Mouse (Mus musculus): Measurements from ENCODE around the gene Prcd. TPM values are rescaled to one million over a fixed set of nuclear protein-coding genes. Genes with fewer than 3 reads are reported as not detected.

Prcd gene
- polyA plus RNA-seq, 1 experiment from 2014 or later: 0.77 TPM

GRCm38 (mm10) chr11:116619561-116619960 lies 33.8 kb upstream of the Prcd start:
- Histone ChIP-seq H3K9me3 (replicated peaks) (no peaks in the 10 kb centered on the region), H3K4me3 (no peak overlapping the region), H3K27ac (replicated peaks) (no peak overlapping the region), H3K27me3 (ENCODE audit: low read depth, poor library complexity, severe bottlenecking) (peaks cover 44% of the 10 kb centered on the region), H3K36me3 (no peaks in the 10 kb centered on the region), H3K4me1 (peaks cover 61% of the 10 kb centered on the region)
- WGBS: 91% methylated on average over 8 of the region's 8 CpGs
- DNase-seq (ENCODE audit: low spot score): no peak

DNA sequence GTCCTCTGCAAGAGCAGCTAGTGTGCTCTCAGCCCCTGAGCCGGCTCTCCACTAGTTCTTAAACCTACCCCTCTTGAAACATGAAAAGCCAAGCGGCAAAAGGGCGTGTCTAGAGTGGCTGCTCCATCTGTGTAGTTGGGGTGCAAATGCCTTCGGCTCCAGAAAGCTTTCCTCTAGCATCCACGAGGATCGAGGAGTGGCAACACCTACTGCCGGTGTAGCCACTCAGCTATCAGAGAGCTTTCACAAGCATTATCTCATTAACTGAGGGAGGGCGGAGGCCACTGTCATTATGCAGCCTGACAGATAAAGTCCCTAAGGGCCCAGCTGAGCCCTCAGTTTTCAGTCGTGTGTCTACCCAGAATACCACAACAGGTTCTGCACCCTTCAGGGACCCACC lies 33.3 kb upstream of the Prcd start:
- no peaks in the 10 kb centered on the region for H3K9me3 ChIP-seq (replicated peaks)
- peaks cover 63% of the 10 kb centered on the region for H3K4me1 ChIP-seq
- H3K4me3 ChIP-seq: peak overlapping the region; percentile 9; the same call in 1 of the 2 replicates
- WGBS: 55% methylated on average over 9 of the region's 9 CpGs
- H3K27me3 ChIP-seq (ENCODE audit: low read depth, poor library complexity, severe bottlenecking): peaks cover 49% of the 10 kb centered on the region
- DNase-seq (ENCODE audit: low spot score): no peak
- no peak overlapping the region for H3K27ac ChIP-seq (replicated peaks)
- H3K36me3 ChIP-seq: no peaks in the 10 kb centered on the region

DNA sequence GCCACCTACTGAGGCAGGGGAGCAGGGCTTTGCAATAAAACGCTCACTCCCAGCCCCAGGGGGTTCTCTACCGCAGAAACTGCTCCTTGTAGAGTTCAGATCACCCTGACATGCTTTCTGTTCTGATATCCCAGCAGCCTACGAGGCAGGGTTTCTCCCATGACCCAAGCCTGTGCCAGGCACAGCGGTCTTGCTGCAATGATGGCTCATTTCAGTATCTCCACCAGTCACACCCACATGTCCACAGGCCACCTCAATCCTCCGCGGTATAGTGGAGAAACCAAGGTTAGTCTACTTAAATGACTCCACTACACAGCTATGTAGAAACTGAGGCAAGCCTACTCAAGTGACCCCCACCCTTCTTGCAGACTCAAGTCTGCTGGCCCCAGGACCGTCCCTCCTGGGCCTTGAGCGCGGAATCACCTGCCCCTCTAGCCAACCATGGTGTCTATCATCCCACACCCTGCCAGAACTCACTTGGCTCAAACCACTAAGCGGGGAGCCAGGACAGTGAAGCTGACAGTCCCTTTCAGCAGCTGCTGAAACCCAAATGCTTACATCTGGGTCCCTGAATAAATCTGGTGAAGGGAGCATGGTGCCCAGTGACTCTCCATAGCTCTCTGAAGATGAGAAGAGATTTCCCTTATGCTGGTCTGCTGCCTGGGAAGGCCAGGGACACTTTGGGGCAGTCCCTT lies 32.6 kb upstream of the Prcd start:
- Histone ChIP-seq H3K27me3 (ENCODE audit: low read depth, poor library complexity, severe bottlenecking) (peaks cover 53% of the 10 kb centered on the region), H3K4me1 (peaks cover 59% of the 10 kb centered on the region), H3K9me3 (replicated peaks) (no peaks in the 10 kb centered on the region), H3K27ac (replicated peaks) (no peak overlapping the region), H3K4me3 (peak overlapping the region; percentile 9; the same call in 1 of the 2 replicates), H3K36me3 (no peaks in the 10 kb centered on the region)
- DNase-seq (ENCODE audit: low spot score): no peak
- WGBS: 81% methylated on average over 10 of the region's 10 CpGs

DNA sequence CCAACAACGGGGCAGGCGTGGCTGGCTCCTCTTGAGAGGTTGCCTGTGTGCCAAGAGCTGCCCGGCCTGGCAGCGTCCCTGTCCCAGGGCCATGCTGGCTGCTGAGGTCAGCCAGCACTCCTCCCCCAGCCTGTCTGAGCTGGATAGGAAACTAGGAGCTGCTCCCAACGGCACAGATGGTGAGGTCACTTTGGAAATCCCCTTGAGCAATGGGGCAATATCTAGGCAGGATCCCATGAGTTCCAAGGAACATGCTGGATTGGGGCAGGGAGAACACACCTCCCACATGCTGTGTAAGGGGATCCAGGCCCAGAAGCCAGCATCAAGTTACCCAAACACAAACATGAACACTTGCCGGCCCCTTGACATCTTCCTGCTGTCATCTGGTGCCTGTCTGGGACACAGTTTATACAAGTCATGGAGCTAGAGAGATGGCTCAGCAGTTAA lies 32.1 kb upstream of the Prcd start:
- H3K27ac ChIP-seq (replicated peaks): no peak overlapping the region
- H3K27me3 ChIP-seq (ENCODE audit: low read depth, poor library complexity, severe bottlenecking): peaks cover 53% of the 10 kb centered on the region
- no peaks in the 10 kb centered on the region for H3K9me3 ChIP-seq (replicated peaks)
- peaks cover 53% of the 10 kb centered on the region for H3K4me1 ChIP-seq
- 65% methylated on average over 6 of the region's 6 CpGs for WGBS
- no peak overlapping the region for H3K4me3 ChIP-seq
- no peak for DNase-seq (ENCODE audit: low spot score)
- no peaks in the 10 kb centered on the region for H3K36me3 ChIP-seq

GRCm38 (mm10) chr11:116623281-116624124 lies 29.8 kb upstream of the Prcd start:
- H3K4me1 ChIP-seq: peaks cover 47% of the 10 kb centered on the region
- H3K36me3 ChIP-seq: no peaks in the 10 kb centered on the region
- DNase-seq (ENCODE audit: low spot score): no peak
- H3K27ac ChIP-seq (replicated peaks): peak overlapping the region; percentile 67
- peak overlapping the region; percentile 73 for H3K4me3 ChIP-seq
- 6% methylated on average over 40 of the region's 40 CpGs for WGBS
- H3K27me3 ChIP-seq (ENCODE audit: low read depth, poor library complexity, severe bottlenecking): peaks cover 53% of the 10 kb centered on the region
- H3K9me3 ChIP-seq (replicated peaks): no peaks in the 10 kb centered on the region

DNA sequence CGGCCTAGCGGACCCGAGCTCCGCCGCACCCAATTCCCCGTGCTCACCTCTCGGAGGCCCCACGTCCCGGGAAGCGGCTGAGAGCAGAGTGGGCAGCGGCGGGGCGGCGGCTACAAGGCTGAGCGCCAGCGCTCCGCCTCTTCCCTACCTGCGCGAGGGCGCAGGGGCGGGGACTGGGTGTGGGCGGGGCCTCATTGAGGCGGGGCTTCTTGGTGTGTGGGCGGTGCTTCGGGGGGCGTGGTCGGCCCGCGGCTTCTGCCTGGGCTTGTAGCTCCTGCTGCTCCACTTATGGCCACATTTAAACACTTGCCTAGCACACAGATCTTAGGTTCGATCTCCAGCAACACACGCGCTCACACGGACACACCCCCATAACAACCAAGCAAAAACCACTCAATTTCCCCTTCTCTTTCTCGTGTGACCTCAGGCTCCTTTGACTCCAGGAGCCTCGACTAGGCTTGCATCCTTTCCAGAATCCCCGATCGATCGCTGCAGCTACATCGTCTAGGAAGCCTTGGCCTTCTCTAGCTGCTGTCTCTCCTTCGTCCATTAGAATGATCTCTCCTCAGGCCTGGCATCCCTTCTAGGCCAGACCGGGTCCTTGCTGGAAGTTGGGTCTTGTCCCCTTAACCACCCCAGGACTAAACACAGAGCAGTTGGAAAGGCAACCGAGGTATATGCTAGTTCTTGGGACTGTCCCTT lies 29.1 kb upstream of the Prcd start:
- WGBS: 12% methylated on average over 42 of the region's 42 CpGs
- Histone ChIP-seq H3K27ac (replicated peaks) (peak overlapping the region; percentile 67), H3K4me1 (peaks cover 50% of the 10 kb centered on the region), H3K4me3 (peak overlapping the region; percentile 73), H3K27me3 (ENCODE audit: low read depth, poor library complexity, severe bottlenecking) (peaks cover 53% of the 10 kb centered on the region), H3K9me3 (replicated peaks) (no peaks in the 10 kb centered on the region), H3K36me3 (no peaks in the 10 kb centered on the region)
- DNase-seq (ENCODE audit: low spot score): peak; percentile 85

DNA sequence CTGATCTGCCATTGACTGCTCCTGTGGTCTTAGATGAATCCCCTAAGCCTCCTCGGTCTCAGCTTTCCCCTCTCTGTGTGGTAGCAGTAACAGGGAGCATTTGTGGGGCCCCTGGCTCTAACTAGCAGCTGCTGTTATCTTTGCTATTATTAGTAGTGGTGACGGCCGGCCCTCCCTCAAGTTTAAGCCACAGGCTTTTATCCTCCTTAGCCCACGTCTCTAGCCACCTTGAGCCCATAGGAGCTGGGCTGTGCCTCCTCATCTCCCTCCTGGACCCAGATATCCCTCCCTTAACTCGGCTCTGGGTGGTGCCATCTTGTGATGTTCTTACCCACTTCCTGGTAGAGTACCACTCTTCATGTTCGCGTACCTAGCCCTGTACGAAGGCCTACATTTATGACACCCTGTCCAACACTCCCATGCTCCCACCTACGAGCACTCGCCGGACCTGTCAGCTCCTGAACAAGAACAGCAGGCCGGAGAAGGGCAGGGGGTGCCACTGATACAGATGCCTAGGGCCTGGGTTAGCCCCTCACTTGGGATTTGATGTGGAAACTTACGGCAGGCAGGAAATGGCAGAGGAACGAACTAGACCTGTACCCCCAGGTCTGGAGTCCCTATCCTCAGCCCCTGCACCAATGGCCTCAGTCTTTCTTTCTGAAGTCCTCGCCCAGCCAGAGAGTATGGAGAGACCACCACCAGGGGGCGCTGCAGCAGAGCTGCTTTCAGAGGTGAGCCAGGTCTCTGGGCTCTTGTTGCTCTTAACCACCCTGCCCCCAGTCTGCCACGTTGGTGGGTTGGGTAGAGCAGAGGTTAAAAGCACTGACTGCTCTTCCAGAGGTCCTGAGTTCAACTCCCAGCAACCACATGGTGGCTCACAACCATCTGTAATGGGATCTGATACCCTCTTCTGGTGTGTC lies 28.0 kb upstream of the Prcd start:
- peak; percentile 67 for DNase-seq (ENCODE audit: low spot score)
- H3K36me3 ChIP-seq: no peaks in the 10 kb centered on the region
- WGBS: 72% methylated on average over 17 of the region's 17 CpGs

DNA sequence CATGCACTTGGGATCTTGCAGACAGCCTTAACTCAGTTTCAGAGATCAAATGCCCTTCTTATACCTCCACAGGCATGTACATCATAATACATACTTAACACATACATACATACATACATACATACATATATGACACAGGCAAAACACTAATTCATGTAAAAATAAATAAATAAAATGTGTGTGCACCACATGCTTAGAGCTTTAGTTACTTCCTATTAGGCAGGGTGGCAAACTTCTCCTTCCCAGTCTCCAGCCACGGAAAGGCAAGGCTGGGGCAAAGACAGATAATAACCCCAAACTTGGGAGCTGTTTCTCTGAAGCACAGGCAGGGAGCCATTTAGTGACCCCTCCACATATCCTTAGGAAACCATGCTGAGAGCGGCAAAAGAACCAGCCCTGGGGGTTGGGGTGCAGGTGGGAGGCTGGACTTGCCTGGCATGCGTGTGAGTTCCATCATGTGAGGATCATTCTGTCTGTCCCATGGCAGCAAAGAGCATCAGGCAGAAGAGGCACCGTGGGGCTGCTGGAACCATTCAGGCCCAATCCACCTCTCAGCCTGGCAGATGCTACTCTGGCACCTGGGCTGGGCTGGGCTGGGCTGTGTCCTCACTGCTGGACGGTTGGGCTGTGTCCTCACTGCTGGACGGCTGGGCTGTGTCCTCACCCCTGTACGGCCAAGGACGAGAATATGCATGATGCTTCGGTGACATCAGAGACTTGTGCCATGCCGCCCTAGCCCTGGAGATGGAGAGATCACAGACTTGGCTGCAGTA lies 26.8 kb upstream of the Prcd start, which contains the start of gene Rhbdf2:
Gene Rhbdf2 (minus strand): TSS at position 721 of the 773 bp plus-strand sequence.
- H3K4me1 ChIP-seq: peaks cover 49% of the 10 kb centered on the region
- H3K27ac ChIP-seq (replicated peaks): no peak within 1 kb of the TSS
- WGBS: 73% methylated on average over 10 of the region's 10 CpGs

More for the DNA sequence above, 28.0 kb upstream of the Prcd start:
- Histone ChIP-seq H3K27me3 (ENCODE audit: low read depth, poor library complexity, severe bottlenecking) (peaks cover 52% of the 10 kb centered on the region), H3K27ac (replicated peaks) (no peak overlapping the region), H3K4me1 (peaks cover 50% of the 10 kb centered on the region), H3K9me3 (replicated peaks) (no peaks in the 10 kb centered on the region), H3K4me3 (no peak overlapping the region)

DNA sequence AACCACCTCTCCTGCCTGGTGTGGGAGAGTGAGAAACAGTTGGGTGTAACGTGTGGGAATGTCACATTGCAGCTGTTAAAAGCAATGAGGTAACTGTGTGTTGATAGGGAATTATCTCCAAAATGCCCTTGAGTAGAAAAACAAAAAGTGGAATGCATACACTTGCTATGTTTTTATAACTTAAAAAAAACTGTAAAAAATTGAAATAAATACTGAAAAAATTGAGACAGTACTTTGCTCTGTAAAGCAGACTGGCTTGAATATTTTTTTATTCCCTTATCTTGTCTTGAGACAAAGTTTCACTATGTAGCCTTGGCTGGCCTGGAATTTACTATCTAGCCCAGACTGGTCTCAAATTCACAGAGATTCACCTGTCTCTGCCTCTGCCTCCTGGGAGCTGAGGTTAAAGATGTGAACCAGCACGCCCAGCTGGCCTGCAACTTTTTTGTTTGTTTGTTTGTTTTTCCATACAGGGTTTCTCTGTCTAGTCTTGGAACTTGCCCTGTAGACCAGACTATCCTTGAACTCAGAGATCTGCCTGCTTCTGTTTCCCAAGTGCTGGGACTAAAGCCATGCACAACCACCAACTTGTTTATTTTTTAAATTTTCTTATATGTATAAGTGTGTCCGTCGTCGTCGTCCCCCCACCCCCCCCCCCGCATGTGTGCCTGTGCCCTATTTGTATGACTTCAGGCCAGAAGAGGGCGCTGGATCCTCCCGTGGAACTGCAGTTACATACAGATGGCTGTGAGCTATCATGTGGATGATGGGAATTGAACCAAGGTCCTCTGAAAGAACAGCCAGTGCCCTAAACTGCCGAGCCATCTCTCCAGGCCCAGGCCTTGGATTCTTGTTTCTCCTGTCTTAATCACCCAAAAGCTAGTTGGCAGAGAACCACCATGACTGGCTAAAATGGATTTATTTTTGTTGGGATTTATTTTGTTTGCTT lies 26.0 kb upstream of the Prcd start:
- H3K27me3 ChIP-seq (ENCODE audit: low read depth, poor library complexity, severe bottlenecking): peaks cover 32% of the 10 kb centered on the region
- no peaks in the 10 kb centered on the region for H3K36me3 ChIP-seq
- DNase-seq (ENCODE audit: low spot score): no peak
- H3K4me3 ChIP-seq: no peak overlapping the region
- WGBS: 38% methylated on average over 10 of the region's 10 CpGs
- no peaks in the 10 kb centered on the region for H3K9me3 ChIP-seq (replicated peaks)
- no peak overlapping the region for H3K27ac ChIP-seq (replicated peaks)
- H3K4me1 ChIP-seq: peaks cover 44% of the 10 kb centered on the region

More for the DNA sequence above, 26.8 kb upstream of the Prcd start, which contains the start of gene Rhbdf2:
- Histone ChIP-seq H3K36me3 (no peaks in the 10 kb centered on the region), H3K4me3 (no peak within 1 kb of the TSS), H3K27me3 (ENCODE audit: low read depth, poor library complexity, severe bottlenecking) (peaks cover 40% of the 10 kb centered on the region), H3K9me3 (replicated peaks) (no peaks in the 10 kb centered on the region)
- DNase-seq (ENCODE audit: low spot score): no peak

GRCm38 (mm10) chr11:116628712-116629111 lies 24.6 kb upstream of the Prcd start:
- Histone ChIP-seq H3K36me3 (no peaks in the 10 kb centered on the region), H3K27ac (replicated peaks) (no peak overlapping the region), H3K27me3 (ENCODE audit: low read depth, poor library complexity, severe bottlenecking) (peaks cover 18% of the 10 kb centered on the region), H3K9me3 (replicated peaks) (no peaks in the 10 kb centered on the region), H3K4me3 (no peak overlapping the region), H3K4me1 (peaks cover 32% of the 10 kb centered on the region)
- DNase-seq (ENCODE audit: low spot score): peak; percentile 85
- WGBS: 65% methylated on average over 9 of the region's 9 CpGs

Measured in midbrain, embryonic 10.5 days (tissue).